Mouse (Mus musculus) CH12.LX (cell line): Measurements from ENCODE around the gene Tas2r135.

Source experiments
- CTCF ChIP-seq, 2 experiments: IDR thresholded peaks in 1 of 2; conservative IDR thresholded peaks in 1 of 2; 2 replicates each; pipeline ENCODE4 v1.5.1; 2011 to 2012; ENCODE audit warnings: low read depth in 2 of 2, low read length in 2 of 2, improper control_type of control experiment in 1 of 2, inconsistent platforms in 1 of 2, mild to moderate bottlenecking in 1 of 2, moderate library complexity in 1 of 2
- ELF1 ChIP-seq: IDR thresholded peaks from 2 replicates; pipeline ENCODE4 v1.6.1; 2014; ENCODE audit warnings: low read depth, mild to moderate bottlenecking, inconsistent platforms, low read length, improper control_type of control experiment
- EP300 ChIP-seq: IDR thresholded peaks from 2 replicates; pipeline ENCODE4 v1.6.1; 2011; ENCODE audit warnings: low read length, improper control_type of control experiment
- HCFC1 ChIP-seq: IDR thresholded peaks from 2 replicates; pipeline ENCODE4 v1.6.1; 2012; ENCODE audit warnings: low read depth, mild to moderate bottlenecking, inconsistent platforms, low read length, improper control_type of control experiment
- MAX ChIP-seq: IDR thresholded peaks from 2 replicates; pipeline ENCODE4 v1.6.1; 2011; ENCODE audit warnings: low read length, improper control_type of control experiment
- MAZ ChIP-seq: IDR thresholded peaks from 2 replicates; pipeline ENCODE4 v1.6.1; 2012; ENCODE audit warnings: low read depth, mild to moderate bottlenecking, inconsistent platforms, low read length, improper control_type of control experiment, moderate library complexity
- NRF1 ChIP-seq: IDR thresholded peaks from 2 replicates; pipeline ENCODE4 v1.6.1; 2014; ENCODE audit warnings: low read depth, mild to moderate bottlenecking, inconsistent platforms, low read length, improper control_type of control experiment, moderate library complexity
- POLR2A ChIP-seq: IDR thresholded peaks from 2 replicates; pipeline ENCODE4 v1.6.1; 2011; ENCODE audit warnings: low read depth, mild to moderate bottlenecking, improper control_type of control experiment, low read length
- POLR2AphosphoS2 ChIP-seq: IDR thresholded peaks from 2 replicates; pipeline ENCODE4 v1.6.1; 2011; ENCODE audit warnings: low read depth, low read length, improper control_type of control experiment
- SIN3A ChIP-seq: IDR thresholded peaks from 2 replicates; pipeline ENCODE4 v1.6.1; 2012; ENCODE audit warnings: low read length, improper control_type of control experiment, inconsistent platforms
- USF1 ChIP-seq: IDR thresholded peaks from 2 replicates; pipeline ENCODE4 v1.6.1; 2014; ENCODE audit warnings: low read depth, mild to moderate bottlenecking, inconsistent platforms, low read length, improper control_type of control experiment
- ZC3H11A ChIP-seq: IDR thresholded peaks from 2 replicates; pipeline ENCODE4 v1.6.1; 2012; ENCODE audit warnings: low read depth, mild to moderate bottlenecking, inconsistent platforms, low read length, improper control_type of control experiment
- ZKSCAN1 ChIP-seq: IDR thresholded peaks from 2 replicates; pipeline ENCODE4 v1.6.1; 2012; ENCODE audit warnings: low read depth, inconsistent platforms, low read length, improper control_type of control experiment, borderline replicate concordance
- ZNF384 ChIP-seq: IDR thresholded peaks from 2 replicates; pipeline ENCODE4 v1.6.1; 2012; ENCODE audit warnings: low read depth, low read length, improper control_type of control experiment, inconsistent platforms

DNA sequence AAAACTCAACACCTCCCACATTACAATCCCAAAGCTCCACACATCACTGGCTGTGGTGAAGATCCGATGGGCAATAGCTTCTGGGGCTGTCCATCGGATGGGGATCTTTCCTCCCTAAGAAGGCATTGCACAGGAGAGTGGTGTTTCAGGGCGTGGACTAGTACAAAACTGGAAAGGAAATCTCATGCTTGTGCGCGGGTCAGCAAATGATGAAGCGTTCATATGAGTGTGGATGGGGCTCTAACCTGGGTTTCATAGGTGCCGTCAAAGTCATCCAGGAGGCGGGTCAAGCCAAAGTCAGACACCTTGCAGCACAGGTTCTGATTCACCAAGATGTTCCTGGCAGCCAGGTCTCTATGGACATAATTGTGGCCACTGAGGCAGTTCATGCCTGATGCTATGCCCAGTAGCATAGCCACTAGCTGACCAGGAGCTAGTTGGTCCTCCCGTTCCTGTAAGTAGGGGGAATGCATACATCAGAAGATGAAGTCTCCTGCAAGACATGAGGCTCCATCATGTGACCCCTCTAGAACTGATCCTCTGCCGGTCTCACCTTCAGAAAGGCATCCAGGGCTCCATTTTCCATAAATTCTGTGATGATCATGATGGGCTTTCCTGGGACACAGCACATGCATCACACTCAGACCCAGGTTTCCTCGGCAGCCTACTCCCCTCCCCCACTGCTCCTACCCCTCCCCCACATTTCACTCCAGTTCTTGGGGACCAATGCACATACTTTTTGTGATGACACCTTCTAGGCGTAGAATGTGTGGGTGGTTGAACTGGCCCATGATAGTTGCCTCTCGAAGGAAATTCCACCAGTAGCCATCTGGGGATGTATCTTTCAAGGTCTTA lies 44.0 kb upstream of the Tas2r135 start:
- TF ChIP-seq POLR2A (no peak), EP300 (no peak), POLR2AphosphoS2 (no peak), ZC3H11A (no peak), CTCF (conservative IDR thresholded peaks at IDR 0.05 in 1 of 2, IDR thresholded peaks at IDR 0.05 in 1 of 2; ENCODE audit: low read depth in 2 of 2, low read length in 2 of 2) (no peak), HCFC1 (no peak), USF1 (no peak), MAX (no peak), ZKSCAN1 (no peak), ZNF384 (no peak), ELF1 (no peak), NRF1 (no peak), MAZ (no peak), SIN3A (no peak)
